Mouse (Mus musculus): ENCODE results near the gene Parm1. TPM values are rescaled to one million over a fixed set of nuclear protein-coding genes. Genes with fewer than 3 reads are reported as not detected.

Parm1 gene
- polyA plus RNA-seq (2012): 0.01 TPM in 1 of 2 replicates, not detected in the other

- H3K36me3 ChIP-seq (ENCODE audit: control insufficient read depth): no peaks in the 10 kb centered on the region
- peaks cover 2% of the 10 kb centered on the region for H3K4me1 ChIP-seq (ENCODE audit: control insufficient read depth)
- TF ChIP-seq TAL1 (IDR thresholded peaks at IDR 0.05; ENCODE audit: low read length) (no peak), GATA1 (IDR thresholded peaks at IDR 0.05; ENCODE audit: low read length) (no peak)
- H3K27me3 ChIP-seq (ENCODE audit: control insufficient read depth): peaks cover 21% of the 10 kb centered on the region
- peak within 1 kb of the TSS; percentile 35 for H3K4me3 ChIP-seq (replicated peaks)
- H3K9me3 ChIP-seq (ENCODE audit: control insufficient read depth, low read length): no peaks in the 10 kb centered on the region
Observed at GRCm38 (mm10) chr5:91517480-91518301, at the start of gene Parm1. Gene Parm1, plus strand, starts transcription at chr5:91517615.

GRCm38 (mm10) chr5:91475241-91475640 lies 42.2 kb upstream of the Parm1 start:
- TF ChIP-seq TAL1 (IDR thresholded peaks at IDR 0.05; ENCODE audit: low read length) (no peak), GATA1 (IDR thresholded peaks at IDR 0.05; ENCODE audit: low read length) (no peak)
- H3K27me3 ChIP-seq (ENCODE audit: control insufficient read depth): no peaks in the 10 kb centered on the region
- no peaks in the 10 kb centered on the region for H3K9me3 ChIP-seq (ENCODE audit: control insufficient read depth, low read length)
- H3K4me1 ChIP-seq (ENCODE audit: control insufficient read depth): no peaks in the 10 kb centered on the region
- no peak overlapping the region for H3K4me3 ChIP-seq (replicated peaks)
- no peaks in the 10 kb centered on the region for H3K36me3 ChIP-seq (ENCODE audit: control insufficient read depth)

- H3K27me3 ChIP-seq (ENCODE audit: control insufficient read depth): no peaks in the 10 kb centered on the region
- TF ChIP-seq TAL1 (IDR thresholded peaks at IDR 0.05; ENCODE audit: low read length): no peak
- no peak for TF ChIP-seq GATA1 (IDR thresholded peaks at IDR 0.05; ENCODE audit: low read length)
Observed at GRCm38 (mm10) chr5:91476863-91477262, 40.6 kb upstream of the Parm1 start.

GRCm38 (mm10) chr5:91478673-91479072 lies 38.7 kb upstream of the Parm1 start:
- no peaks in the 10 kb centered on the region for H3K36me3 ChIP-seq (ENCODE audit: control insufficient read depth)
- H3K4me1 ChIP-seq (ENCODE audit: control insufficient read depth): no peaks in the 10 kb centered on the region
- H3K9me3 ChIP-seq (ENCODE audit: control insufficient read depth, low read length): no peaks in the 10 kb centered on the region
- H3K4me3 ChIP-seq (replicated peaks): no peak overlapping the region
- H3K27me3 ChIP-seq (ENCODE audit: control insufficient read depth): no peaks in the 10 kb centered on the region
- no peak for TF ChIP-seq GATA1 (IDR thresholded peaks at IDR 0.05; ENCODE audit: low read length)
- TF ChIP-seq TAL1 (IDR thresholded peaks at IDR 0.05; ENCODE audit: low read length): no peak

More at GRCm38 (mm10) chr5:91476863-91477262, 40.6 kb upstream of the Parm1 start:
- Histone ChIP-seq H3K36me3 (ENCODE audit: control insufficient read depth) (no peaks in the 10 kb centered on the region), H3K4me3 (replicated peaks) (no peak overlapping the region), H3K4me1 (ENCODE audit: control insufficient read depth) (no peaks in the 10 kb centered on the region), H3K9me3 (ENCODE audit: control insufficient read depth, low read length) (no peaks in the 10 kb centered on the region)

GRCm38 (mm10) chr5:91480129-91480528 lies 37.3 kb upstream of the Parm1 start:
- no peak for TF ChIP-seq TAL1 (IDR thresholded peaks at IDR 0.05; ENCODE audit: low read length)
- no peak for TF ChIP-seq GATA1 (IDR thresholded peaks at IDR 0.05; ENCODE audit: low read length)
- no peaks in the 10 kb centered on the region for H3K36me3 ChIP-seq (ENCODE audit: control insufficient read depth)
- H3K27me3 ChIP-seq (ENCODE audit: control insufficient read depth): no peaks in the 10 kb centered on the region
- no peak overlapping the region for H3K4me3 ChIP-seq (replicated peaks)
- no peaks in the 10 kb centered on the region for H3K4me1 ChIP-seq (ENCODE audit: control insufficient read depth)
- H3K9me3 ChIP-seq (ENCODE audit: control insufficient read depth, low read length): no peaks in the 10 kb centered on the region

GRCm38 (mm10) chr5:91484324-91484723 lies 33.1 kb upstream of the Parm1 start:
- Histone ChIP-seq H3K27me3 (ENCODE audit: control insufficient read depth) (no peaks in the 10 kb centered on the region), H3K4me3 (replicated peaks) (no peak overlapping the region), H3K9me3 (ENCODE audit: control insufficient read depth, low read length) (no peaks in the 10 kb centered on the region), H3K4me1 (ENCODE audit: control insufficient read depth) (no peaks in the 10 kb centered on the region), H3K36me3 (ENCODE audit: control insufficient read depth) (no peaks in the 10 kb centered on the region)
- TF ChIP-seq TAL1 (IDR thresholded peaks at IDR 0.05; ENCODE audit: low read length) (no peak), GATA1 (IDR thresholded peaks at IDR 0.05; ENCODE audit: low read length) (no peak)

GRCm38 (mm10) chr5:91494456-91494855 lies 23.0 kb upstream of the Parm1 start:
- no peak for TF ChIP-seq TAL1 (IDR thresholded peaks at IDR 0.05; ENCODE audit: low read length)
- no peak for TF ChIP-seq GATA1 (IDR thresholded peaks at IDR 0.05; ENCODE audit: low read length)
- Histone ChIP-seq H3K4me1 (ENCODE audit: control insufficient read depth) (no peaks in the 10 kb centered on the region), H3K27me3 (ENCODE audit: control insufficient read depth) (no peaks in the 10 kb centered on the region), H3K9me3 (ENCODE audit: control insufficient read depth, low read length) (no peaks in the 10 kb centered on the region), H3K4me3 (replicated peaks) (no peak overlapping the region), H3K36me3 (ENCODE audit: control insufficient read depth) (no peaks in the 10 kb centered on the region)

- no peaks in the 10 kb centered on the region for H3K36me3 ChIP-seq (ENCODE audit: control insufficient read depth)
- TF ChIP-seq GATA1 (IDR thresholded peaks at IDR 0.05; ENCODE audit: low read length) (no peak), TAL1 (IDR thresholded peaks at IDR 0.05; ENCODE audit: low read length) (no peak)
- no peaks in the 10 kb centered on the region for H3K4me1 ChIP-seq (ENCODE audit: control insufficient read depth)
- no peaks in the 10 kb centered on the region for H3K9me3 ChIP-seq (ENCODE audit: control insufficient read depth, low read length)
- H3K27me3 ChIP-seq (ENCODE audit: control insufficient read depth): no peaks in the 10 kb centered on the region
- H3K4me3 ChIP-seq (replicated peaks): no peak overlapping the region
Observed at GRCm38 (mm10) chr5:91501361-91501760, 16.1 kb upstream of the Parm1 start.

- H3K36me3 ChIP-seq (ENCODE audit: control insufficient read depth): no peaks in the 10 kb centered on the region
- no peaks in the 10 kb centered on the region for H3K27me3 ChIP-seq (ENCODE audit: control insufficient read depth)
- peaks cover 3% of the 10 kb centered on the region; the same call in 1 of the 2 replicates for H3K9me3 ChIP-seq (ENCODE audit: control insufficient read depth, low read length)
- TF ChIP-seq TAL1 (IDR thresholded peaks at IDR 0.05; ENCODE audit: low read length): no peak
- no peaks in the 10 kb centered on the region for H3K4me1 ChIP-seq (ENCODE audit: control insufficient read depth)
- no peak overlapping the region for H3K4me3 ChIP-seq (replicated peaks)
Observed at GRCm38 (mm10) chr5:91502366-91502765, 15.0 kb upstream of the Parm1 start.

Data from erythroblast, embryonic 14.5 days (primary cell).